Mouse (Mus musculus) ZHBTc4 (cell line): ENCODE results near the gene Methig1.
"Not testable (repeated sequence)": the region's sequence is repeated elsewhere in the genome, so short reads cannot be mapped to it uniquely, and the experiment has no call there.

Experiments used
- DNase-seq: peaks from one replicate; pipeline ENCODE4 v3.0.0-alpha.2; 2011; ENCODE audit warnings: low read depth, low spot score

Gene Methig1

DNA sequence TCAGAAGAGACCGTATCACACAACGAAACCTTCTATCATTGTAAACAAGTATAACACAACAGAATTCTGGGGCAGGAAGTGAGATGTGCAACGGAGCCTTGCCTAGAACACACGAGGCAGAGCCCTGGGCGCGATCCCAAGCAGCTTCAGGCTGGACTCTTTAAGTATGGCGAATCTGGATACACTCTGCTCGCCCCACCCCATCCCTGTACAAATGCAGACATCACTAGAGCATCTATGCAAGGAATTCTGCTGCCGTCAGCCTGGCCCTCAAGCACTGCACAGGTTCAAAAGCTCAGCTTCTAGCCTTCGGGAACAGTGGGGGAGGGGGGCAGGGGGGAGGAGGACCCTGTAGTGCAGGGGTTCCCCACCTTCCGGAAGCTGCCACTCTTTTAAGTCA lies 40.1 kb downstream of the Methig1 start:
- DNase-seq: peak; percentile 77

DNA sequence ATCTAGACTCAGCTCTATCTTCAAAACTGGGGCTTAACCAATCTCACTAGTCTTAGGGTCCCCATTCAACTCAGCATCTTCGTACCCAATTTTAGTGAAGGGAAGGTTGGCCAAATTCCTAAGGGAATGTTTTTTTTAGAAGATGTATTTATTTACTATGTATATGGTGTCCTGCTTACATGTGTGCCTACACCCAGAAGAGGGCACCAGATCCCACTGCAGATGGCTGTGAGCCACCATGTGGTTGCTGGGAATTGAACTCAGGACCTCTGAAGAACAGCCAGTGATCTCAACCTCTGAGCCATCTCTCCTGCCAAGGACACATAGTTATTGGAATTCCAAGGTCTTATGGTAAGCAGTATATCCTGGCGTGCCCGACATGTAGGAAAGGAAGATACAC lies 42.6 kb downstream of the Methig1 start:
- no peak for DNase-seq

DNA sequence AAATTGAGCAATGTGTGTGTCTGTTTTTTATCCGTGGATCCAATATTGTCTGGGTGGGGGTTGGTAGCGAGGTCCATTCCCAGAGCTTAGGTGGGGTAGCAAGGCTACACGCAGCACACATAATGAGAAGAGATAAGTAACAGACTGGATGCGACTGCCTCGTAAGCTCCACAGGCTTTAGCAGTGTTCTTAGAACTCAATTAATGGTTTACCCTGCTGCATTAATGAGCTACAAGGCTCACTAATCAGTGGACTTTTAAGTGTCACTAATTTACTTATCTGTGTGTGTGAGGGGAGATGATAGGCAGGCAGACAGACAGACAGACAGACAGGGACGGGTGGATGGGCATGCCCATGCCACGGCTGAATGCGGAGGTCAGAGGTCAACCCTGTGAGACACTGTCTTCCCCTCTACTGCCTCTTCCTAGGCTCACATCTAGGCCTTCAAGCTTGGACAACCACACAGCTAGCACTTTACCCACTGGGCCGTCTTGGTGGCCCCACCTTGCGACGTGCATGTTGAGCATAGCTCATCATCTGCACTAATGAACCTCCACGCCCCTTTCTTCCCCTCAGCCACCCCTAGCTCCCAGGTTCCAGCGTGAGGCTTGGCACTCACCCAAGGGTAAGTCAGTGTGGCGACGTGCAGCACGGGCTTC lies 47.8 kb downstream of the Methig1 start:
- no peak for DNase-seq

DNA sequence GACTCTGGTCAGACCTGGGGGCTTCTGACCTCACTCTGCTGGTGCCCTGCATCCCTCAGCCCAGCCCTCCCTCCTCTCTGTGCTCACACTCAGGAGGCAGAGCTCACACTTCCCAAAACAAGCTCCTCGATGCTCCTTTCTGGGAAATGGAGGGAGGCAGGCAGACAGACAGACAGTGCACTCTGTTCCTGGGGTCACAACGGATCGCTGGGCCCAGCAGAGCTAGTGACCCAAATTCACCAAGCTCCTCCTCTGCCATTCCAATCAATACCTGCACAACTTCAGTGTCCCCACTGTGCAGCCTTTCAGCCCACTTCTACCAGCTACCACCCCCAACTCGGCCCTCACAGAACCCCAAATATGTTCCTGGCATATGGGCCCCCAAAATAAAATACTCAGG lies 48.9 kb downstream of the Methig1 start:
- no peak for DNase-seq

GRCm38 (mm10) chr15:100402347-100402746 lies 49.4 kb downstream of the Methig1 start:
- DNase-seq: no peak

GRCm38 (mm10) chr15:100402798-100403197 lies 49.8 kb downstream of the Methig1 start:
- no peak for DNase-seq

DNA sequence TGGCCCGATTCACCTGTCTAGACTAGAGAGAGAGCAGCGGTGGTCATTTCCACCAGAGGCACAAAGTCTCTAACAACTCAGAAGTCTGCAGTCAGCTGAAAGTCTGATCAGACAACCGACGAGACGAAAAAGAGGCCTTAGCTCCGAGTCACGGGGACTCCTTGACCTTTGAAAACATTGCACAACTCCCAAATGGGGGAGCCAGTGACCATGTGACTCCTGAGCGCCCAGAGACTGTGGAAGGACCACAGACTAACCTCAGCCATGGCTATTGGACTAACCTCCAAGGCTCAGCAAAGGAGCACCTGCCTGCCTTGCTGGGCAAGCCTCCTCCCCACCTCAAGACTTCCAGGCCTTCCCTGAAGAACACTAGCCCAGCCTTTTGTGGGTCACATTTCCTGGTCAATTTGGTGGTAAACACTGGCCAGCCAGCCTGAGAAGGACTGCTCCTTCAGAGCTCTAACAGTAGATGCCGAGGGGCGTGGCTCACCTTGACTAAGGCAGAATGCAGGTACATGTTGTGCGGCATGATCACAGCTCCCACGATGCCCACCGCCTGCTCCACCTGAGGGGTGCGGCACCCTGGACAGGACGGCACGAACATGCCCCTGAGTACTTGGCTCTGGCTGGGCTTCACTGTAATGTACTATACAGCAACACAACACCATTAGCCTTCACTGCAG lies 50.5 kb downstream of the Methig1 start:
- no peak for DNase-seq

- DNase-seq: peak; percentile 88
These were observed 53.1 kb downstream of the Methig1 start for GRCm38 (mm10) chr15:100406088-100406487.

DNA sequence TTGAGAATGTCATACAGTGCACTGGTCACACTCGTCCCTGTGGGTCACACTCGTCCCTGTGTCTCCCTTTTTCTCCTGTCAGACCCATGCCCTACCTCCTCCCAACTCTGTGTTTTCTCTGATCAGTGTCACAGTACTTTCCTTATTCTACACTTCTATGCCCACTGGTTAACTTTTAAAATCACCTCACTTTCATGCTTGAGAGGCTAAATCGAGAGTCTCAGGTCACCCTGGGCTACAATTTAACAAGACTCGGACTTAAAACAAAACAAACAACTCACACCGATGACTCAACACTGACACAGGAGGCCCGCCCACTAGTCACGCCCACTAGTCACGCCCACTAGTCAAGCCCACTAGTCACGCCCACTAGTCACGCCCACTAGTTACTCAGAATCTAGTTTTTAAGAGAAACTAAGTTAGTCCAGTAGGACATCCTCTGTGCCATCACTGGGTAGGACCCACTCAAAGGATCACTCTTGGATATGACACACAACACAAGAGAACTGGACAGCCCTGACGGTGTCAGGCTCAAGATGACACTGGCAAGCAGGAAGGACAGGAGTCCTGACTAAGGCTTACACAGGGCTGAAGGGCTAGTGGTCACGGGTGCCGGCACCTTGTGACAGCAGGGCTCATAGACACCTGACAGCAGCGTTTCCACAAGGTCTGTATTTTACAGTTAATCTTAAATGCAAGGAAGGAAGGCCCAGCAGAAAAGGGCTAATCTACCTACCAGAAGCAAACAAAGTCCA lies 58.1 kb downstream of the Methig1 start:
- no peak for DNase-seq

- DNase-seq: no peak
These were observed 58.8 kb downstream of the Methig1 start for GRCm38 (mm10) chr15:100411731-100412130.

DNA sequence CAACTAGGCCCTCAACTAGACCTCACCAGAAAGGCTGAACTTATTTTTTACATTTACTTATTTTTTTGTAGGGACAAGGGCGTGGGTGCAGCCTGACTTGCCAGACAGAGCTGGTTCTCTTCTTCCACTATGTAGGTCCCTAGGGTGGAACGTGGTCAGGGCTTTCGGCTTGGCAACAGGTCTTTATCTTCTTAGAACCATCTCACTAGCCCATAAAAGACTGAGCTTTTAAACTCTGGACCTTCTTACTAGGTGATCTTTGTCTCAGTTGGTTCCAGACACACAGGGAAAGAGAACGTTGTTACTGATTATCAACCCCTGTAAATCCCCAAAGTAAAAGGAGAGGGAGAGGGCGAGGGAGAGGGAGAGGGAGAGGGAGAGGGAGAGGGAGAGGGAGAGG lies 60.4 kb downstream of the Methig1 start:
- DNase-seq: no peak

- DNase-seq: no peak
These were observed 61.1 kb downstream of the Methig1 start for GRCm38 (mm10) chr15:100414011-100414410.

GRCm38 (mm10) chr15:100414942-100415341 lies 62.0 kb downstream of the Methig1 start:
- no peak for DNase-seq

- DNase-seq: no peak
These were observed 62.7 kb downstream of the Methig1 start for GRCm38 (mm10) chr15:100415684-100416083.

DNA sequence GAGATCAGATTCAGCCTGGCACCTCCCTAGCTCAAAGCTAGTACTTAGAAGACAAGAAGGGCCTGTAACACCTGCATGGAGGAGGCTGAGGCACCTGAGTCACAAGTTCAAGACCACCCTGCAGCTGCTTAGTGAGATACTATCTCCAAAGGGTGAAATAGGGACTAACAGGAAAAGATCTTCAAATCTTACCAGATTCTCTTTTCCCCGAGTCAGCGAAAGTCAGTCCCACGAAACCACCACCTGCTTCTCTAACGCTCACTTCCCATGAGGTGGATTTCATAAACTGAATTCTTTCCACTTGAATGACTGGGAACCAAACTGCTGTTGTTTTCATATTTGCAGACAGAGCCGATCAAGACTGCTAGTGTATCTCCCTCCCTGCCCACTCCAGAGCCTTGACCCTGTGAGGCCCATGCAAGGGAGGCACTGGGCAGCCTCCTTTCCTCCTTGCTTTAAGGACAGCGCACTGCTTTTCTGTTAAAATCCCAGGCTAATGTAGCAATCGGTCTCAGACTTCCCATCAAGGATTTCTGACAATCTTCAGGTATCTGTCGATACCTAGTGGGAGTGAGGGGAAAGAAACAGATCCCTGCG lies 65.0 kb downstream of the Methig1 start:
- DNase-seq: no peak

GRCm38 (mm10) chr15:100419311-100419710 lies 66.4 kb downstream of the Methig1 start:
- DNase-seq: no peak

- no peak for DNase-seq
These were observed 67.2 kb downstream of the Methig1 start for GRCm38 (mm10) chr15:100419901-100420745.

DNA sequence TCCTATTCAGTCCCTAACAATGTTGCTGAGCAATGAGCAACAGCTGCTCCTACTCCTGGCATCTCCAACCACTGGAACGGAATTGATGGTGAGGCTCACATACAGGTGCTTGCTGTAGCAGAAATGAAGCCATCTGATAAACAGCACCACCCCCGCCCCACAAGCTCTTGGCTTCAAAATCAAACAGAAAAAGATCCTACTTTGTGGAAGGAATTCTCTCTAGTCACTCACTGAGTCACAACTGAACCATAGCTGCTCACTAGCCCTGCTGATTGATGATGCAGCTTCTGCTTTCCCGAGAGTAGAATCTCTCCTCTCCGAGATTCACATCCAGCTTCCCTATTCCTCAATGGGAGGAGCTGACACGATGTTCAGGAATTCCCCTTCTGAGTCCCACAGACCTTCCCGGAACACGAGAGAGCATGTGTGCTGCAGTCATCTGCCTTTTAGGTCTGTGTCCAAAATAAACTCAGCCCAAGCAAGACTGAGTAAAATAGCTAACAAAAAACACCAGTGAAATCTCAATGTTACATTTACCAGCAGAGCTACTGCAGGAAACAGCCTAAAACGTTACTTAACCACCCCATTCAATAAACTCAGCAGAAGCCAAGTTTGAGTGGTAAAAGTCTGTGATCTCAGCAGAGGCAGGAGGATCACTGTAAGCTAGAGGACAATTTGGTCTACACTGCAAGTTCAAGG lies 68.3 kb downstream of the Methig1 start:
- DNase-seq: no peak

- DNase-seq: not testable (repeated sequence)
These were observed 68.8 kb downstream of the Methig1 start, which contains the start of gene Gm5475 for GRCm38 (mm10) chr15:100421758-100422197. TSS of gene Gm5475 (plus strand) at chr15:100422147.

DNA sequence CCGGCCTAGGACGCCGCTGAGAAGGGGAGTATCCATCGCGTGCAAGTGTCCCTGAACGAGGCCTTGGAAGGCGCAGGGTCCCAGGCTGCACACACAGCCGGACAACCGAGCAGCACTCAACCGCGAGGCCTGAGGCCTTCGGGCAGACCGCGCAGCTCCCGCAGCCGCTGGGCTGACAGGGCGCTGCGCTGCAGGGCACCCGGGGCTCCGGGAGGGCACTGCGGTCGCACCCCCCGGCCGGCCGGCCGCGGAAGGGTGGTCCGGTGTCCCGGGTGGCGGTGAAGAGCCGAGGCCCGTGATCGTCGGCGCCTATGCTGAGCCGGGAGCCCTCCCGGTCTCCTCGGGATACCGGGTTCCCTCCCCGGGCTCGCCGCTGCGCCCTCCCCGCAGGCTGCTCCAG lies 69.5 kb downstream of the Methig1 start:
- DNase-seq: peak; percentile 53
